Mouse (Mus musculus) testis, adult 2 months (tissue): ENCODE data around the gene Trp63.

Experiments
- CTCF ChIP-seq: fragments of 200-500 bp; IDR thresholded peaks from 2 replicates; pipeline ENCODE4 v1.5.1; 2012; ENCODE audit warnings: low read depth, mild to moderate bottlenecking, inconsistent platforms, low read length, moderate library complexity; ENCODE audit not compliant: control insufficient read depth, insufficient read depth, insufficient replicate concordance
- POLR2A ChIP-seq: fragments of 200-500 bp; IDR thresholded peaks from 2 replicates; pipeline ENCODE4 v1.6.1; 2012; ENCODE audit warnings: low read depth, mild to moderate bottlenecking, inconsistent platforms, low read length, moderate library complexity; ENCODE audit not compliant: control insufficient read depth

DNA sequence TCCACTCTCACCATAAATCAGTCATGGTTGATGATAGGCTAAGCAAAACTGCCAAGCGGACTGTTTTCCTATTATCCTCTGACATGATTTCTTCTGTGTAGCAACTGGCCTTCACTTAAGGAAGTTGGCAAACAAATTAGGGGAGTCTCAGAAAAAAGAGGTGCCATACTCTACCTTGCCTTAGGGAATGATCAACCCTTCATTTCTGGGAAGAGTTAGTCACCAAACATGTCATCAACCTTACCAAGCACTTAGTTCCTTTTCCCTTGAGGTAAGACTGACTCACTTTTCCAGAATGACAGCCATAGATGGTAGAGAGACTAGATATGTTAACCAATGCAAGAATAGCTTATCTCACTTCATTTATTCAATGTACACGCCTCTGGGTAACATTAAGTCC is 250.6 kb downstream of the Trp63 start:
- TF ChIP-seq CTCF (no peak), POLR2A (no peak)
